Mouse (Mus musculus): Measurements from ENCODE around the gene Copz1.

- no peak for TF ChIP-seq CTCF (IDR thresholded peaks at IDR 0.05; ENCODE audit: low read depth)
- TF ChIP-seq EP300 (IDR thresholded peaks at IDR 0.05; ENCODE audit: low read depth), result no peak
Measured at GRCm38 (mm10) chr15:103305070-103305678, 32.7 kb downstream of the Copz1 start.
